Mouse (Mus musculus): ENCODE data around the gene Rsg1. TPM values are rescaled to one million over a fixed set of nuclear protein-coding genes. Genes with fewer than 3 reads are reported as not detected.
A peak's percentile ranks its signal among the peaks of the same experiment; 100 is the strongest.

Rsg1 gene
- not detected in 2 replicates for polyA plus RNA-seq (2012; ENCODE audit: insufficient read depth, insufficient read length, low replicate concordance, missing spikeins)

GRCm38 (mm10) chr4:141213770-141214336, at the start of gene Rsg1:
Gene Rsg1 (plus strand): TSS chr4:141213956.
- TF ChIP-seq CTCF (IDR thresholded peaks at IDR 0.05; ENCODE audit: insufficient read depth, low read depth, low read length) (no peak), POLR2A (IDR thresholded peaks at IDR 0.05; ENCODE audit: insufficient read depth, low read depth, low read length) (peak; percentile 54; the same call in 1 of the 2 replicates)
- Histone ChIP-seq H3K27ac (ENCODE audit: insufficient read depth, low read depth, low read length) (no peak within 1 kb of the TSS), H3K4me3 (ENCODE audit: insufficient read depth, low read depth, low read length) (peak within 1 kb of the TSS; percentile 69), H3K4me1 (ENCODE audit: control insufficient read depth, insufficient read depth, low read length) (peaks cover 11% of the 10 kb centered on the region; the same call in 1 of the 2 replicates)
- WGBS, result under 1% methylated on average over 24 of the region's 24 CpGs

- 73% methylated on average over 8 of the region's 8 CpGs for WGBS
- H3K27ac ChIP-seq (ENCODE audit: insufficient read depth, low read depth, low read length), result no peak overlapping the region
- peaks cover 6% of the 10 kb centered on the region for H3K4me1 ChIP-seq (ENCODE audit: control insufficient read depth, insufficient read depth, low read length)
- no peak overlapping the region for H3K4me3 ChIP-seq (ENCODE audit: insufficient read depth, low read depth, low read length)
- TF ChIP-seq CTCF (IDR thresholded peaks at IDR 0.05; ENCODE audit: insufficient read depth, low read depth, low read length), result no peak
- no peak for TF ChIP-seq POLR2A (IDR thresholded peaks at IDR 0.05; ENCODE audit: insufficient read depth, low read depth, low read length)
These were observed 47.9 kb upstream of the Rsg1 start for GRCm38 (mm10) chr4:141165744-141166292.

GRCm38 (mm10) chr4:141167156-141167555, 46.6 kb upstream of the Rsg1 start:
- TF ChIP-seq CTCF (IDR thresholded peaks at IDR 0.05; ENCODE audit: insufficient read depth, low read depth, low read length) (no peak), POLR2A (IDR thresholded peaks at IDR 0.05; ENCODE audit: insufficient read depth, low read depth, low read length) (no peak)
- 95% methylated on average over 3 of the region's 3 CpGs for WGBS
- Histone ChIP-seq H3K4me3 (ENCODE audit: insufficient read depth, low read depth, low read length) (no peak overlapping the region), H3K4me1 (ENCODE audit: control insufficient read depth, insufficient read depth, low read length) (peaks cover 7% of the 10 kb centered on the region), H3K27ac (ENCODE audit: insufficient read depth, low read depth, low read length) (no peak overlapping the region)

DNA sequence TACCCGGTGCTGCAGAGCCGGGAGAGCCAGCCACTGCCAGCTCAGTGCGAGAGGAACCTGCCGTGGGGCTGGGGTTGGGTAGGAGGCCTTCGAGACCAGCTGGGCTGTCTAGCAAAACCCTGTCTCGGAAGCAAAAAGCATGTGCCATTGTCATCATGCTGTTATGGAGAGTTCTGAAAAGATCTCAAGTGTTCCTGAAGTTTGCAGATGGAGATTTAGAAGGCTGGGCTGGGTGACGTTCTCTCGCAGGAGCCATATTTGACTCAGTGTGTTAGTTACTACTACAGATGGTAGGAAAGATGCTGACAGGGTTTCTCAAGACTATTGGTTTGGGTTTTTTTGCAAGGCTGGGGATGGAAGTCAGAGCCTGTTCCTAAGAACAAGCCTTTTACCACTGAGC, 41.6 kb upstream of the Rsg1 start:
- no peak overlapping the region for H3K27ac ChIP-seq (ENCODE audit: insufficient read depth, low read depth, low read length)
- TF ChIP-seq POLR2A (IDR thresholded peaks at IDR 0.05; ENCODE audit: insufficient read depth, low read depth, low read length), result no peak
- no peak for TF ChIP-seq CTCF (IDR thresholded peaks at IDR 0.05; ENCODE audit: insufficient read depth, low read depth, low read length)
- 86% methylated on average over 8 of the region's 8 CpGs for WGBS
- H3K4me1 ChIP-seq (ENCODE audit: control insufficient read depth, insufficient read depth, low read length), result peaks cover 9% of the 10 kb centered on the region
- H3K4me3 ChIP-seq (ENCODE audit: insufficient read depth, low read depth, low read length), result no peak overlapping the region

GRCm38 (mm10) chr4:141175783-141176182, 38.0 kb upstream of the Rsg1 start:
- WGBS, result 29% methylated on average over 5 of the region's 5 CpGs
- H3K27ac ChIP-seq (ENCODE audit: insufficient read depth, low read depth, low read length), result no peak overlapping the region
- peaks cover 16% of the 10 kb centered on the region for H3K4me1 ChIP-seq (ENCODE audit: control insufficient read depth, insufficient read depth, low read length)
- H3K4me3 ChIP-seq (ENCODE audit: insufficient read depth, low read depth, low read length), result no peak overlapping the region
- no peak for TF ChIP-seq CTCF (IDR thresholded peaks at IDR 0.05; ENCODE audit: insufficient read depth, low read depth, low read length)
- TF ChIP-seq POLR2A (IDR thresholded peaks at IDR 0.05; ENCODE audit: insufficient read depth, low read depth, low read length), result no peak

- H3K27ac ChIP-seq (ENCODE audit: insufficient read depth, low read depth, low read length), result 0 out of 2 replicates have a peak overlapping the region, but pooled peaks have one; percentile 15
- no peak for TF ChIP-seq CTCF (IDR thresholded peaks at IDR 0.05; ENCODE audit: insufficient read depth, low read depth, low read length)
- TF ChIP-seq POLR2A (IDR thresholded peaks at IDR 0.05; ENCODE audit: insufficient read depth, low read depth, low read length), result no peak
- no peak overlapping the region for H3K4me3 ChIP-seq (ENCODE audit: insufficient read depth, low read depth, low read length)
- 77% methylated on average over 10 of the region's 10 CpGs for WGBS
- peaks cover 16% of the 10 kb centered on the region for H3K4me1 ChIP-seq (ENCODE audit: control insufficient read depth, insufficient read depth, low read length)
These were observed 37.4 kb upstream of the Rsg1 start for GRCm38 (mm10) chr4:141176328-141176838.

DNA sequence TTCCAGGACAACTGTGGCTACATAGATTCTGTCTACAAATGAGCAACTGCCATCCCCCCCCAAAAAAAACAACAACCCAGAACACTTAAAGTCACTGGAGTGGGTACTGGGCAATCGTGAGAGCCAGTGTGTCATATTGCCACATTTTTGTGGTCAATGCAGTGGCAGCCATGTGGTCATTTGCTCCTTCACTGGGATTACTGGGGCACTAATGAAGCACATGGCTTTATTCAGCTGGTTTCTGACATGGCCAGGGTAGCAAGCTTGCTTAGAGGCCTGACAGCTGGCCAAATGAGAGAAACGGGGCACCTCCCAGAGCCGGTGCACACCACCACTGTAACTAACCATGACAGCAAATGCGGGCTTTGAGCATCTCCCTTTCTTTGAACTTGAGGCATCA, 35.3 kb upstream of the Rsg1 start:
- TF ChIP-seq POLR2A (IDR thresholded peaks at IDR 0.05; ENCODE audit: insufficient read depth, low read depth, low read length), result no peak
- TF ChIP-seq CTCF (IDR thresholded peaks at IDR 0.05; ENCODE audit: insufficient read depth, low read depth, low read length), result no peak
- peaks cover 12% of the 10 kb centered on the region for H3K4me1 ChIP-seq (ENCODE audit: control insufficient read depth, insufficient read depth, low read length)
- H3K27ac ChIP-seq (ENCODE audit: insufficient read depth, low read depth, low read length), result no peak overlapping the region
- 46% methylated on average over 4 of the region's 4 CpGs for WGBS
- H3K4me3 ChIP-seq (ENCODE audit: insufficient read depth, low read depth, low read length), result no peak overlapping the region

- TF ChIP-seq CTCF (IDR thresholded peaks at IDR 0.05; ENCODE audit: insufficient read depth, low read depth, low read length) (no peak), POLR2A (IDR thresholded peaks at IDR 0.05; ENCODE audit: insufficient read depth, low read depth, low read length) (no peak)
- Histone ChIP-seq H3K4me1 (ENCODE audit: control insufficient read depth, insufficient read depth, low read length) (peaks cover 17% of the 10 kb centered on the region), H3K4me3 (ENCODE audit: insufficient read depth, low read depth, low read length) (no peak overlapping the region), H3K27ac (ENCODE audit: insufficient read depth, low read depth, low read length) (no peak overlapping the region)
- WGBS, result 77% methylated on average over 8 of the region's 8 CpGs
These were observed 32.9 kb upstream of the Rsg1 start for GRCm38 (mm10) chr4:141180831-141181230.

- no peak for TF ChIP-seq CTCF (IDR thresholded peaks at IDR 0.05; ENCODE audit: insufficient read depth, low read depth, low read length)
- no peak for TF ChIP-seq POLR2A (IDR thresholded peaks at IDR 0.05; ENCODE audit: insufficient read depth, low read depth, low read length)
- WGBS, result 96% methylated on average over 6 of the region's 6 CpGs
These were observed 31.8 kb upstream of the Rsg1 start for GRCm38 (mm10) chr4:141181981-141182380.

More at GRCm38 (mm10) chr4:141181981-141182380, 31.8 kb upstream of the Rsg1 start:
- Histone ChIP-seq H3K27ac (ENCODE audit: insufficient read depth, low read depth, low read length) (no peak overlapping the region), H3K4me3 (ENCODE audit: insufficient read depth, low read depth, low read length) (no peak overlapping the region), H3K4me1 (ENCODE audit: control insufficient read depth, insufficient read depth, low read length) (peaks cover 18% of the 10 kb centered on the region)
